In genomic region chr2:93723138-93723744, GRCm38 (mm10) we compare ENCODE assay signal across 24 mouse cellular contexts.
A peak's percentile ranks its signal among the peaks of the same experiment; 100 is the strongest.
DNase-seq lines count a peak whose midpoint lies in the region; ATAC-seq lines count a peak whose summit lies in the region.
"Had no signal": no experiment of that assay in that cellular context is flagged by ENCODE, and none has a peak within 500 bp of the region (broad histone marks: within the 10 kb centered on the region; RNA-seq: fewer than 3 reads in every experiment).

No protein-coding gene starts in this region.

- no peak overlapping the region for H3K9ac ChIP-seq in liver, embryonic 16.5 days (ENCODE audit: low read depth, low read length)
- no peak overlapping the region for H3K9ac ChIP-seq in intestine, embryonic 16.5 days (ENCODE audit: low read depth, low read length)
- H3K9ac ChIP-seq in stomach, embryonic 15.5 days: no peak overlapping the region
- no peak overlapping the region for H3K9ac ChIP-seq in forebrain, embryonic 12.5 days
- H3K9ac ChIP-seq: forebrain, postnatal 0 days had no signal

- DNase-seq in liver: no peak
- no peak for DNase-seq in adrenal gland, adult 8-10 months
- DNase-seq in layer of hippocampus, adult 8-10 months (ENCODE audit: low spot score in 2 of 2): no peak
- DNase-seq: adrenal gland, adult 2 months; cerebellum, adult 2 months; cerebellum, postnatal 14 days; forebrain, postnatal 0 days; gastrocnemius, postnatal 14 days; kidney, adult 11 months; kidney, postnatal 14 days; lung, adult 2 months; lung, postnatal 14 days; thymus, adult 18-20 months; thymus, postnatal 25 days had no signal

- peak; percentile 61 for ATAC-seq in liver, embryonic 16.5 days (ENCODE audit: low read depth)
- peak; percentile 68; the same call in 1 of the 2 replicates for ATAC-seq in intestine, embryonic 16.5 days
- ATAC-seq in stomach, embryonic 15.5 days (ENCODE audit: insufficient read depth, low FRiP score, low read depth): peak; percentile 77
- ATAC-seq in forebrain, embryonic 12.5 days (ENCODE audit: low FRiP score): no peak
- ATAC-seq: activated CD4-positive, CD25-positive, alpha-beta regulatory T cell, adult 4 months; CD4-positive, CD25-positive, alpha-beta regulatory T cell, adult 4 months; forebrain, postnatal 0 days; hindbrain, postnatal 0 days; midbrain, embryonic 16.5 days had no signal

- H3K27me3 ChIP-seq in liver, embryonic 16.5 days (ENCODE audit: control insufficient read depth, insufficient read depth, low read depth, low read length): no peaks in the 10 kb centered on the region
- H3K27me3 ChIP-seq in intestine, embryonic 16.5 days (replicated peaks; ENCODE audit: control insufficient read depth, insufficient read depth, low read length): no peaks in the 10 kb centered on the region
- H3K27me3 ChIP-seq in stomach, embryonic 15.5 days (replicated peaks): no peaks in the 10 kb centered on the region
- no peaks in the 10 kb centered on the region for H3K27me3 ChIP-seq in forebrain, embryonic 12.5 days

- no peaks in the 10 kb centered on the region for H3K36me3 ChIP-seq in liver, embryonic 16.5 days (ENCODE audit: control insufficient read depth, insufficient read depth)
- no peaks in the 10 kb centered on the region; the same call in 1 of the 2 replicates for H3K36me3 ChIP-seq in intestine, embryonic 16.5 days (ENCODE audit: control insufficient read depth, insufficient read depth, low read length)
- peaks cover 3% of the 10 kb centered on the region; the same call in 1 of the 2 replicates for H3K36me3 ChIP-seq in stomach, embryonic 15.5 days
- H3K36me3 ChIP-seq in forebrain, embryonic 12.5 days (replicated peaks): no peaks in the 10 kb centered on the region

- 62% methylated on average over 2 of the region's 2 CpGs for WGBS in liver, embryonic 16.5 days (ENCODE audit: insufficient replicate concordance)
- 72% methylated on average over 2 of the region's 2 CpGs for WGBS in intestine, embryonic 16.5 days
- WGBS in stomach, embryonic 15.5 days: 66% methylated on average over 2 of the region's 2 CpGs
- WGBS in forebrain, embryonic 12.5 days: 93% methylated on average over 2 of the region's 2 CpGs

- no peaks in the 10 kb centered on the region for H3K9me3 ChIP-seq in liver, embryonic 16.5 days (replicated peaks; ENCODE audit: control insufficient read depth, low read length)
- H3K9me3 ChIP-seq in intestine, embryonic 16.5 days (ENCODE audit: control insufficient read depth, low read length): no peaks in the 10 kb centered on the region
- no peaks in the 10 kb centered on the region for H3K9me3 ChIP-seq in stomach, embryonic 15.5 days
- H3K9me3 ChIP-seq in forebrain, embryonic 12.5 days: no peaks in the 10 kb centered on the region

- H3K4me1 ChIP-seq in liver, embryonic 16.5 days (ENCODE audit: control insufficient read depth, low read depth, low read length): no peaks in the 10 kb centered on the region; the same call in 1 of the 2 replicates
- peaks cover 7% of the 10 kb centered on the region; the same call in 1 of the 2 replicates for H3K4me1 ChIP-seq in intestine, embryonic 16.5 days (ENCODE audit: control insufficient read depth, insufficient read depth, low read length)
- H3K4me1 ChIP-seq in stomach, embryonic 15.5 days: no peaks in the 10 kb centered on the region
- H3K4me1 ChIP-seq in forebrain, embryonic 12.5 days: no peaks in the 10 kb centered on the region

- peak overlapping the region; percentile 60 for H3K27ac ChIP-seq in liver, embryonic 16.5 days (ENCODE audit: low read length)
- H3K27ac ChIP-seq in intestine, embryonic 16.5 days (ENCODE audit: low read length): no peak overlapping the region
- H3K27ac ChIP-seq in stomach, embryonic 15.5 days: peak overlapping the region; percentile 32; the same call in 1 of the 2 replicates
- no peak overlapping the region for H3K27ac ChIP-seq in forebrain, embryonic 12.5 days
- H3K27ac ChIP-seq: hindbrain, postnatal 0 days had no signal

- H3K4me3 ChIP-seq in liver, embryonic 16.5 days (ENCODE audit: low read depth, low read length): no peak overlapping the region
- no peak overlapping the region for H3K4me3 ChIP-seq in intestine, embryonic 16.5 days (ENCODE audit: low read length)
- H3K4me3 ChIP-seq in stomach, embryonic 15.5 days (replicated peaks): no peak overlapping the region
- no peak overlapping the region for H3K4me3 ChIP-seq in forebrain, embryonic 12.5 days (replicated peaks)
- H3K4me3 ChIP-seq: erythroblast, embryonic 14.5 days had no signal

- no peak overlapping the region for H3K4me2 ChIP-seq in liver, embryonic 16.5 days (ENCODE audit: low read depth, low read length)
- H3K4me2 ChIP-seq in intestine, embryonic 16.5 days (ENCODE audit: low read depth, low read length): no peak overlapping the region
- no peak overlapping the region for H3K4me2 ChIP-seq in stomach, embryonic 15.5 days
- no peak overlapping the region for H3K4me2 ChIP-seq in forebrain, embryonic 12.5 days
- H3K4me2 ChIP-seq: midbrain, embryonic 11.5 days had no signal

Comparison
In these comparisons a context has a peak if more than half of its experiments do, and no peak if none do; other contexts are left out.
1. H3K27ac ChIP-seq: peak in liver, embryonic 16.5 days (single experiment) and stomach, embryonic 15.5 days (single experiment); none in intestine, embryonic 16.5 days (single experiment) and forebrain, embryonic 12.5 days (single experiment).